Mouse (Mus musculus) heart, embryonic 16.5 days (tissue): ENCODE measurements at regions not wholly inside any gene's neighbourhood (a gene's known extent, or its start where the extent isn't known, plus 50 kb on each side); places are given as distances from the start of the nearest gene placed in this dataset.
A peak's percentile ranks its signal among the peaks of the same experiment; 100 is the strongest.

Source experiments
- ATAC-seq: fragments of 200-750 bp; cut with Nextera tagmentation; replicated peaks from 2 replicates; pipeline ENCODE4 v1.8.0; 2017; ENCODE audit warnings: moderate number of reproducible peaks; ENCODE audit not compliant: insufficient read depth, low FRiP score; ENCODE audit errors: extremely low read depth
- H3K27ac ChIP-seq: fragments of 300-500 bp; sonication (generic); 2 replicates; pipeline ENCODE4 v1.5.1; 2014; ENCODE audit warnings: mild to moderate bottlenecking, low read length, control low read depth, moderate library complexity
- H3K27me3 ChIP-seq: fragments of 300-500 bp; sonication (generic); 2 replicates; pipeline ENCODE4 v1.6.1; 2014; ENCODE audit warnings: low read length, mixed read lengths; ENCODE audit not compliant: control insufficient read depth, insufficient read depth
- H3K36me3 ChIP-seq: fragments of 300-500 bp; sonication (generic); 2 replicates; pipeline ENCODE4 v1.6.1; 2014; ENCODE audit not compliant: control insufficient read depth, insufficient read depth
- H3K4me1 ChIP-seq: fragments of 300-500 bp; sonication (generic); 2 replicates; pipeline ENCODE4 v1.6.1; 2014; ENCODE audit warnings: low read length, mixed read lengths; ENCODE audit not compliant: control insufficient read depth, insufficient read depth
- H3K4me2 ChIP-seq: fragments of 300-500 bp; sonication (generic); 2 replicates; pipeline ENCODE4 v1.6.1; 2014; ENCODE audit warnings: low read depth, mild to moderate bottlenecking, control low read depth, low read length
- H3K4me3 ChIP-seq: fragments of 300-500 bp; sonication (generic); 2 replicates; pipeline ENCODE4 v1.5.1; 2014; ENCODE audit warnings: mild to moderate bottlenecking, control low read depth, low read length
- H3K9ac ChIP-seq: fragments of 300-500 bp; sonication (generic); 2 replicates; pipeline ENCODE4 v1.6.1; 2014; ENCODE audit warnings: low read length, control low read depth
- H3K9me3 ChIP-seq: fragments of 300-500 bp; sonication (generic); replicated peaks from 2 replicates; pipeline ENCODE4 v1.6.1; 2016; ENCODE audit warnings: low read length; ENCODE audit not compliant: control insufficient read depth
- WGBS: fragments of 180-500 bp; shearing (Covaris S2); extraction: QIAGEN DNeasy Blood & Tissue Kit; methylation state at CpG from one replicate; pipeline ENCODE4 v1.1.7; 2014; 5-methylcytosine and 5-hydroxymethylcytosine counted together

DNA sequence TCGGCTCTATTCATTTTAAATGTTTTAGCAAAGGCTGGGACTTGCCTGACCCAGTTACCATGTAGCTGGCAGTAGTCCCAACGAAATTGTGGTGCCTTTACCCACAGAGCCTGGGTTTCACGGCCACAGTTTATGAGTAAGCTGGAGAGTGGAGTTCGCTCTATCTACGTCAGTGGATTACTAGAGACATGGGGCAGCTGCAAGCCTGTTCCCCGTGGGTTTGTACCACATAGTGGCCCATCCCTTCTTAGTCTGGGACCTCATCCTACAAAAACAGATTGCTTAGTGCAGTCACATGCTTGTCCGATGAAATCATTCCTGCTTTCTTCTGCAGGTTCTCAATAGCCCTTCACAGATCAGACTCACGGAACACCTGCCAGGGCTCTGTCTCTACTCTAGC is 123.7 kb downstream of the Rdh14 start:
- Histone ChIP-seq H3K4me2 (no peak overlapping the region), H3K36me3 (no peaks in the 10 kb centered on the region), H3K27ac (no peak overlapping the region), H3K4me1 (no peaks in the 10 kb centered on the region), H3K9ac (no peak overlapping the region), H3K9me3 (no peaks in the 10 kb centered on the region), H3K4me3 (no peak overlapping the region), H3K27me3 (no peaks in the 10 kb centered on the region)
- WGBS: 54% methylated on average over 8 of the region's 8 CpGs
- ATAC-seq: peak; percentile 60; the same call in 1 of the 2 replicates

DNA sequence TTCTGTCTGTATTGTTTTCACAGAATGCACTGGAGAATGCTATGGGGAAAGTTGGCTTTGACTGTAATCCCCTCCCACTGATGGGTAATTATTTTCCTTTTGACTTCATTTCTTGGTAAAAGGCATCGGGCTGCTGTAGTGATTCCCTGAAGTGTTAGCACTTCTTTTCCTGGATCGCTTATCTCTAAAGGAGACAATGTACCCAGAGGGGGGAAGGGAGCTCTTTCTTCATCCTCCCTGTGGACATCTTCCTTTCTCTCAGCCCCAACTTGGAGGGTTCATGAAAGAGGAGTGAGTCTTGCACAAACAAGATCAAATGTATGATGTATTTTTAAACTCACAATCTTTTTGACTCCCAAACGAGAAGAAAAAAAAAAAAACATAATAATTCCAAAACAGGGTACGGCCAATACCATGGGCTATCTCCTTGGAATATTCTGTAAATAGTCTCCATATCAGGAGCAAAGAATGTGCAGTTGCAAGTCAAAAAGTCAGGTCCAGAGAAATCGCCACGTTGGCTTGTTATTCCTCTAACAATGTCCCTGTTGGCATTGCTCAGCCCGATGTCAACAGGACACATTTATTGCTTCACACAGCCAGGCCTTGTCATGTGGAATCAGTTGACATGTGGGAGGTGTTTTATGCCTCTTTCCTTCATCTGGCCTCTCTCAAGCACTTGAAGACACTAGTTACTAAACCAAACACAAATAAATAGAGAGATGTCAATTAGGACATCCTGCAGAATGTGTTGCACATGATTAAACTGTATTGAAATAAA is 134.1 kb downstream of the Rdh14 start:
- H3K27ac ChIP-seq: no peak overlapping the region
- WGBS: 23% methylated on average over 7 of the region's 7 CpGs
- H3K9me3 ChIP-seq: no peaks in the 10 kb centered on the region

GRCm38 (mm10) chr12:10525934-10526333 is 135.4 kb downstream of the Rdh14 start:
- Histone ChIP-seq H3K27me3 (no peaks in the 10 kb centered on the region), H3K4me2 (no peak overlapping the region), H3K9me3 (no peaks in the 10 kb centered on the region), H3K4me3 (no peak overlapping the region), H3K4me1 (no peaks in the 10 kb centered on the region), H3K27ac (no peak overlapping the region), H3K9ac (no peak overlapping the region), H3K36me3 (no peaks in the 10 kb centered on the region)
- ATAC-seq: no peak
- WGBS: 61% methylated on average over 4 of the region's 4 CpGs

More for the DNA sequence above, 134.1 kb downstream of the Rdh14 start:
- no peaks in the 10 kb centered on the region for H3K4me1 ChIP-seq
- ATAC-seq: no peak
- no peaks in the 10 kb centered on the region for H3K36me3 ChIP-seq
- H3K9ac ChIP-seq: no peak overlapping the region
- H3K4me2 ChIP-seq: no peak overlapping the region
- H3K27me3 ChIP-seq: no peaks in the 10 kb centered on the region
- no peak overlapping the region for H3K4me3 ChIP-seq

DNA sequence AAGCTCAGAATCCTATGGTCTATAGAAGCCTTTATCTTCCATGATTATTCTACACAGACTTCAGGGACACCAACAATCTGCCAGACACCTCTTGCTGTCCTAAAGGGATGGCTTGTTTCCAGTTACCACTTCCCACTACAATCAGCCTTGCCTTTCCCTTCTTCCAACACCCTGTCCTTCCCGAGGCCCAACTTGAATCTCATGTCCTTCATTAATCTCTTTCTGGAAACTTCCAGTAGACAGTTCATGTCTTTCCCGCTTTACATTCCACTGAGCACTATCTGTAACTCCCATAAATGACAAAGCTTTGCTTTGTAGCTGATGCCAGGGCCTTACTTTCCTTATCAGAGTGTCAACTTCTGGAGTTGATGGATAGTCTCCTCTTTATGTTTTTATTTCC is 138.5 kb downstream of the Rdh14 start:
- Histone ChIP-seq H3K9me3 (no peaks in the 10 kb centered on the region), H3K36me3 (no peaks in the 10 kb centered on the region), H3K4me2 (no peak overlapping the region), H3K9ac (no peak overlapping the region), H3K4me1 (no peaks in the 10 kb centered on the region), H3K27ac (no peak overlapping the region), H3K27me3 (no peaks in the 10 kb centered on the region), H3K4me3 (no peak overlapping the region)
- WGBS: 41% methylated on average over 2 of the region's 2 CpGs
- no peak for ATAC-seq

GRCm38 (mm10) chr12:10530996-10531395 is 140.4 kb downstream of the Rdh14 start:
- ATAC-seq: no peak
- Histone ChIP-seq H3K27me3 (no peaks in the 10 kb centered on the region), H3K36me3 (no peaks in the 10 kb centered on the region), H3K4me3 (no peak overlapping the region), H3K27ac (no peak overlapping the region), H3K4me1 (no peaks in the 10 kb centered on the region), H3K9me3 (no peaks in the 10 kb centered on the region), H3K9ac (no peak overlapping the region), H3K4me2 (no peak overlapping the region)
- 73% methylated on average over 3 of the region's 3 CpGs for WGBS

DNA sequence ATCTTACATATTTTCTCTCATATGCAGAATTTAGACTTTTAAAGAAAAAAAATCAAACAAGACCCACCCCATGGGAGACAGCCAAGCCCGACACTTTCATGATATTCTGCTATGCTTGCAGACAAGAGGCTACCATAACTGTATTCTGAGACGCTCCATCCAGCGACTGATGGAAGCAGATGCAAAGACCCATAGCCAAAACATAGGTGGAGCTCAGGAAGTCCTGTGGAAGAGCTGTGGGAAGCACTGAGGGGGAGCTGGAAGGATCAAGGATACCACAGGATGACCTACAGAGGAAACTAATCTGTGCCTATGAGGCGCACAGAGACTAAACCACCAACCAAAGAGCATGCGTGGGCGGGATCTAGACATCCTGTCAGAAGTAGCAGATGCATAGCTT is 143.4 kb downstream of the Rdh14 start:
- Histone ChIP-seq H3K36me3 (no peaks in the 10 kb centered on the region), H3K27me3 (no peaks in the 10 kb centered on the region), H3K4me3 (no peak overlapping the region), H3K9ac (no peak overlapping the region), H3K4me2 (no peak overlapping the region), H3K27ac (no peak overlapping the region), H3K9me3 (no peaks in the 10 kb centered on the region), H3K4me1 (no peaks in the 10 kb centered on the region)
- WGBS: 80% methylated on average over 6 of the region's 6 CpGs
- ATAC-seq: no peak

GRCm38 (mm10) chr12:10536239-10536638 is 145.7 kb downstream of the Rdh14 start:
- no peaks in the 10 kb centered on the region for H3K27me3 ChIP-seq
- no peak for ATAC-seq
- H3K9me3 ChIP-seq: no peaks in the 10 kb centered on the region
- H3K4me2 ChIP-seq: no peak overlapping the region
- no peak overlapping the region for H3K27ac ChIP-seq
- no peaks in the 10 kb centered on the region for H3K4me1 ChIP-seq
- 71% methylated on average over 12 of the region's 12 CpGs for WGBS
- H3K4me3 ChIP-seq: no peak overlapping the region
- no peaks in the 10 kb centered on the region for H3K36me3 ChIP-seq
- no peak overlapping the region for H3K9ac ChIP-seq

GRCm38 (mm10) chr12:10537069-10537468 is 146.5 kb downstream of the Rdh14 start:
- H3K9me3 ChIP-seq: no peaks in the 10 kb centered on the region
- H3K27me3 ChIP-seq: no peaks in the 10 kb centered on the region
- H3K4me1 ChIP-seq: no peaks in the 10 kb centered on the region
- H3K4me2 ChIP-seq: no peak overlapping the region
- no peaks in the 10 kb centered on the region for H3K36me3 ChIP-seq
- H3K4me3 ChIP-seq: no peak overlapping the region
- no peak overlapping the region for H3K9ac ChIP-seq
- WGBS: 2% methylated on average over 4 of the region's 4 CpGs
- H3K27ac ChIP-seq: no peak overlapping the region
- no peak for ATAC-seq

- H3K4me2 ChIP-seq: no peak overlapping the region
- WGBS: 15% methylated on average over 1 of the region's 1 CpGs
- ATAC-seq: no peak
Observed at GRCm38 (mm10) chr12:10549481-10550201, 159.1 kb downstream of the Rdh14 start.

More at GRCm38 (mm10) chr12:10549481-10550201, 159.1 kb downstream of the Rdh14 start:
- Histone ChIP-seq H3K36me3 (no peaks in the 10 kb centered on the region), H3K4me1 (no peaks in the 10 kb centered on the region), H3K4me3 (no peak overlapping the region), H3K27me3 (no peaks in the 10 kb centered on the region), H3K27ac (no peak overlapping the region), H3K9ac (no peak overlapping the region), H3K9me3 (no peaks in the 10 kb centered on the region)
